Mouse (Mus musculus): ENCODE results near the gene Olfr1028. TPM values are rescaled to one million over a fixed set of nuclear protein-coding genes. Genes with fewer than 3 reads are reported as not detected.

Gene Olfr1028
- polyA plus RNA-seq (2012; fragmentation: generic; extraction: Trizol), result not detected

GRCm38 (mm10) chr2:85950137-85950536 is at the start of gene Olfr1028:
Gene Olfr1028, plus strand, starts transcription at chr2:85950437.

GRCm38 (mm10) chr2:85904952-85905351 is 45.3 kb upstream of the Olfr1028 start, which contains the start of gene Olfr1024:
Gene Olfr1024, minus strand, starts transcription at chr2:85905052.

GRCm38 (mm10) chr2:85914893-85915292 is 35.3 kb upstream of the Olfr1028 start, which contains the start of gene Olfr1025-ps1:
Gene Olfr1025-ps1, plus strand, starts transcription at chr2:85915193.

GRCm38 (mm10) chr2:85921258-85921657 is 29.0 kb upstream of the Olfr1028 start, which contains the start of gene Olfr1026:
Gene Olfr1026, plus strand, starts transcription at chr2:85921558.

GRCm38 (mm10) chr2:85973595-85973994 is 23.4 kb downstream of the Olfr1028 start, which contains the start of gene Olfr1029:
Gene Olfr1029, plus strand, starts transcription at chr2:85973895.

GRCm38 (mm10) chr2:85978976-85979375 is 28.7 kb downstream of the Olfr1028 start, which contains the start of gene Olfr1030:
Gene Olfr1030, plus strand, starts transcription at chr2:85979276.

GRCm38 (mm10) chr2:85990004-85990403 is 39.8 kb downstream of the Olfr1028 start, which contains the start of gene Olfr1031:
Gene Olfr1031, plus strand, starts transcription at chr2:85990304.

Other genes starting within 250 kb of the Olfr1028 start
- gene Olfr1009, start 235.0 kb upstream of the Olfr1028 start, polyA plus RNA-seq (2012; fragmentation: generic; extraction: Trizol), result not detected
- gene Olfr1012, start 187.7 kb upstream of the Olfr1028 start, polyA plus RNA-seq (2012; fragmentation: generic; extraction: Trizol), result not detected
- not detected for gene Olfr1013, start 183.3 kb upstream of the Olfr1028 start, polyA plus RNA-seq (2012; fragmentation: generic; extraction: Trizol)
- not detected for gene Olfr1014, start 177.7 kb upstream of the Olfr1028 start, polyA plus RNA-seq (2012; fragmentation: generic; extraction: Trizol)
- gene Olfr1015, start 168.4 kb upstream of the Olfr1028 start, polyA plus RNA-seq (2012; fragmentation: generic; extraction: Trizol), result not detected
- gene Olfr1016, start 147.9 kb upstream of the Olfr1028 start, polyA plus RNA-seq (2012; fragmentation: generic; extraction: Trizol), result not detected
- gene Olfr1018, start 132.0 kb upstream of the Olfr1028 start, polyA plus RNA-seq (2012; fragmentation: generic; extraction: Trizol), result not detected
- not detected for gene Olfr1019, start 105.0 kb upstream of the Olfr1028 start, polyA plus RNA-seq (2012; fragmentation: generic; extraction: Trizol)
- not detected for gene Olfr1020, start 103.4 kb upstream of the Olfr1028 start, polyA plus RNA-seq (2012; fragmentation: generic; extraction: Trizol)
- not detected for gene Olfr1022, start 81.8 kb upstream of the Olfr1028 start, polyA plus RNA-seq (2012; fragmentation: generic; extraction: Trizol)
- gene Olfr1023, start 64.8 kb upstream of the Olfr1028 start, polyA plus RNA-seq (2012; fragmentation: generic; extraction: Trizol), result not detected
- not detected for gene Olfr1024, start 45.4 kb upstream of the Olfr1028 start, polyA plus RNA-seq (2012; fragmentation: generic; extraction: Trizol)
- not detected for gene Olfr1025-ps1, start 35.2 kb upstream of the Olfr1028 start, polyA plus RNA-seq (2012; fragmentation: generic; extraction: Trizol)
- not detected for gene Olfr1026, start 28.9 kb upstream of the Olfr1028 start, polyA plus RNA-seq (2012; fragmentation: generic; extraction: Trizol)
- not detected for gene Olfr1029, start 23.5 kb downstream of the Olfr1028 start, polyA plus RNA-seq (2012; fragmentation: generic; extraction: Trizol)
- gene Olfr1030, start 28.8 kb downstream of the Olfr1028 start, polyA plus RNA-seq (2012; fragmentation: generic; extraction: Trizol), result not detected
- gene Olfr1031, start 39.9 kb downstream of the Olfr1028 start, polyA plus RNA-seq (2012; fragmentation: generic; extraction: Trizol), result not detected
- not detected for gene Olfr1032, start 55.1 kb downstream of the Olfr1028 start, polyA plus RNA-seq (2012; fragmentation: generic; extraction: Trizol)
- not detected for gene Olfr1033, start 70.2 kb downstream of the Olfr1028 start, polyA plus RNA-seq (2012; fragmentation: generic; extraction: Trizol)
- not detected for gene Olfr1034, start 95.4 kb downstream of the Olfr1028 start, polyA plus RNA-seq (2012; fragmentation: generic; extraction: Trizol)
- not detected for gene Olfr1036, start 123.6 kb downstream of the Olfr1028 start, polyA plus RNA-seq (2012; fragmentation: generic; extraction: Trizol)
- gene Olfr1037, start 136.9 kb downstream of the Olfr1028 start, polyA plus RNA-seq (2012; fragmentation: generic; extraction: Trizol), result not detected
- not detected for gene Olfr1039, start 185.5 kb downstream of the Olfr1028 start, polyA plus RNA-seq (2012; fragmentation: generic; extraction: Trizol)
- not detected for gene Olfr1040, start 196.3 kb downstream of the Olfr1028 start, polyA plus RNA-seq (2012; fragmentation: generic; extraction: Trizol)
- not detected for gene Olfr1042, start 211.4 kb downstream of the Olfr1028 start, polyA plus RNA-seq (2012; fragmentation: generic; extraction: Trizol)
- gene Olfr1043, start 217.1 kb downstream of the Olfr1028 start, polyA plus RNA-seq (2012; fragmentation: generic; extraction: Trizol), result not detected
- not detected for gene Olfr1044, start 227.4 kb downstream of the Olfr1028 start, polyA plus RNA-seq (2012; fragmentation: generic; extraction: Trizol)
- gene Olfr52, start 235.2 kb downstream of the Olfr1028 start, polyA plus RNA-seq (2012; fragmentation: generic; extraction: Trizol), result not detected

Measured in C3H10T1/2 (cell line).